9 mouse cellular contexts compared by ENCODE assay signal in the genomic region with DNA sequence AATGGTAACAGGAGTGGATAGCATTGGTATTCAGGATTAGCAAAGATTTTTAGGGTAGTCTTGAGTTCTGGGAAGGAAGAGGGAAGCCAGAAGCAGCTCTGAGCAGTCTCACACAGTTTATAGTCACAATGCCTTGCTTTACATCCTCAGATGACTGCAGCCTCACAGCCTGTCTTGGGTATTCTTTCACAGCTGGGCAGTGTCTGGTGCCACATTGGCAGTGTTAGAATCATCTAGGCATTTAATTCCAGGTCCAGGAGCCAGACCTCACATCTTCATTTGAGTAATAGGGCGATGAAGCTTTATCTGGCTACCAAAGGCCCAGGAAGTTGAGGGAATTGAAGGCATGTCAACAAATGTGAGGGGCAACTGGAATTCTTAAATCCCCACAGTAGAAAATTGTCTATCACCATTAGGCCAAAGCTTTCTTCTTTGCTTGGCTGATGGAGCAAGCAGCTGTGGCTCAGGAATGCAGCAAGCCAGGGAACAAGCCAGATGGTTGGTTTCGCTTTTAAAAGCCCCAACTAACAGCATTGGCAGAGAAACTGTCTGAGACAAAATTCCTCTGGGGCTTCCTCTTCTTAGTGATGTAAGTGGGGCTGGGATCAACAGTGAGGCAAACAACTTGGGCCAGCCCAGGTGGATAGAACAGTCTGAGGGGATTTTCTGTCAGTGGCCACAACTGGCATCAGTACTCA. TPM values are rescaled to one million over a fixed set of nuclear protein-coding genes. Genes with fewer than 3 reads are reported as not detected.
DNase-seq lines count a peak whose midpoint lies in the region; ATAC-seq and TF ChIP-seq lines count a peak whose summit lies in the region.
"Had no signal": no experiment of that assay in that cellular context is flagged by ENCODE, and none has a peak within 500 bp of the region (broad histone marks: within the 10 kb centered on the region; RNA-seq: fewer than 3 reads in every experiment).

No protein-coding gene starts in this region.

- H3K27ac ChIP-seq in layer of hippocampus, adult 2 months: peak overlapping the region; percentile 46; the same call in 1 of the 2 replicates
- H3K27ac ChIP-seq in forebrain, embryonic 16.5 days (ENCODE audit: low read length): no peak overlapping the region
- H3K27ac ChIP-seq: liver, embryonic 14.5 days had no signal

- DNase-seq in adrenal gland, adult 2 months: peak; percentile 13
- DNase-seq in adrenal gland, adult 8-10 months: no peak
- peak; percentile 24 for DNase-seq in urinary bladder, postnatal 14 days (ENCODE audit: low spot score)
- DNase-seq in urinary bladder, postnatal 25 days (ENCODE audit: low spot score): no peak
- DNase-seq in layer of hippocampus, adult 2 months (ENCODE audit: low spot score in 2 of 2): peak; percentile 18 to 33
- peak; percentile 6 for DNase-seq in splenic B cell, adult 2 months (ENCODE audit: low read depth, low spot score)

- no peaks in the 10 kb centered on the region for H3K36me3 ChIP-seq in splenic B cell, adult 2 months (ENCODE audit: control insufficient read depth, insufficient read depth, low read length, poor library complexity, severe bottlenecking)
- no peaks in the 10 kb centered on the region for H3K36me3 ChIP-seq in forebrain, embryonic 16.5 days (ENCODE audit: control insufficient read depth, insufficient read depth)

- TF ChIP-seq CTCF in layer of hippocampus, adult 2 months (conservative IDR thresholded peaks at IDR 0.05): no peak

- no peak overlapping the region for H3K4me2 ChIP-seq in forebrain, embryonic 16.5 days (ENCODE audit: low read length)

- 71% methylated on average over 2 of the region's 2 CpGs for WGBS in forebrain, embryonic 16.5 days

- H3K27me3 ChIP-seq in splenic B cell, adult 2 months (ENCODE audit: control insufficient read depth, insufficient read depth, low read length, poor library complexity, severe bottlenecking): no peaks in the 10 kb centered on the region
- H3K27me3 ChIP-seq in forebrain, embryonic 16.5 days (replicated peaks; ENCODE audit: control insufficient read depth, insufficient read depth, low read length): no peaks in the 10 kb centered on the region

- H3K9ac ChIP-seq in forebrain, embryonic 16.5 days (replicated peaks; ENCODE audit: low read depth, low read length): no peak overlapping the region
- H3K9ac ChIP-seq: liver, embryonic 14.5 days had no signal

- ATAC-seq in granulocyte monocyte progenitor cell, adult 5-6 weeks (replicated peaks; ENCODE audit: poor library complexity, severe bottlenecking): no peak; the same call in 1 of the 2 replicates
- no peak for ATAC-seq in forebrain, embryonic 16.5 days

- no peaks in the 10 kb centered on the region for H3K4me1 ChIP-seq in forebrain, embryonic 16.5 days (replicated peaks; ENCODE audit: control insufficient read depth, insufficient read depth, low read length)

- H3K9me3 ChIP-seq in forebrain, embryonic 16.5 days (ENCODE audit: control insufficient read depth, low read length): no peaks in the 10 kb centered on the region

- no peak overlapping the region for H3K4me3 ChIP-seq in layer of hippocampus, adult 2 months
- no peak overlapping the region for H3K4me3 ChIP-seq in forebrain, embryonic 16.5 days (replicated peaks; ENCODE audit: low read length)

RNA-seq across cellular contexts. Expression of gene Tnfsf18, which starts 30.9 kb away (rescaled TPM):
- not detected for total RNA-seq in adrenal gland, adult 2 months (2021)
- polyA plus RNA-seq in adrenal gland, adult 2 months (2012; rRNA removed): not detected in 2 replicates
- total RNA-seq in adrenal gland, adult 8-10 months (2022): under 1 TPM in 1 of 4 experiments, not detected in 3; 0.13 TPM
- total RNA-seq in layer of hippocampus, adult 2 months (2021): not detected
- not detected in 2 replicates for total RNA-seq in granulocyte monocyte progenitor cell, adult 5-6 weeks (2014; fragmentation: Nextera tagmentation)
- total RNA-seq in granulocyte monocyte progenitor cell, adult 5-6 weeks (2017): not detected in 2 replicates
- not detected in 2 replicates for polyA plus RNA-seq in forebrain, embryonic 16.5 days (2015; fragmentation: Nextera tagmentation; extraction: Ambion mirVana)
- polyA plus RNA-seq: liver, embryonic 14.5 days had no signal

Comparison
In these comparisons a context has a peak if more than half of its experiments do, and no peak if none do; other contexts are left out.
1. DNase-seq: peak in adrenal gland, adult 2 months (single experiment), urinary bladder, postnatal 14 days (single experiment), layer of hippocampus, adult 2 months (2 of 2) and splenic B cell, adult 2 months (single experiment); none in adrenal gland, adult 8-10 months (single experiment) and urinary bladder, postnatal 25 days (single experiment).